Mouse (Mus musculus) CH12.LX (cell line): ENCODE data around the gene Tpm1.
A peak's percentile ranks its signal among the peaks of the same experiment; 100 is the strongest.

ENCODE experiments used
- CTCF ChIP-seq, 2 experiments: IDR thresholded peaks in 1 of 2; conservative IDR thresholded peaks in 1 of 2; 2 replicates each; pipeline ENCODE4 v1.5.1; 2011 to 2012; ENCODE audit warnings: low read depth in 2 of 2, low read length in 2 of 2, improper control_type of control experiment in 1 of 2, inconsistent platforms in 1 of 2, mild to moderate bottlenecking in 1 of 2, moderate library complexity in 1 of 2
- EP300 ChIP-seq: IDR thresholded peaks from 2 replicates; pipeline ENCODE4 v1.6.1; 2011; ENCODE audit warnings: low read length, improper control_type of control experiment
- JUN ChIP-seq: IDR thresholded peaks from 2 replicates; pipeline ENCODE4 v1.6.1; 2011; ENCODE audit warnings: low read depth, mild to moderate bottlenecking, low read length, improper control_type of control experiment, moderate library complexity; ENCODE audit not compliant: insufficient read depth
- MAX ChIP-seq: IDR thresholded peaks from 2 replicates; pipeline ENCODE4 v1.6.1; 2011; ENCODE audit warnings: low read length, improper control_type of control experiment
- PAX5 ChIP-seq: IDR thresholded peaks from 2 replicates; pipeline ENCODE4 v1.6.1; 2012; ENCODE audit warnings: low read length, inconsistent platforms, mixed read lengths
- POLR2A ChIP-seq: IDR thresholded peaks from 2 replicates; pipeline ENCODE4 v1.6.1; 2011; ENCODE audit warnings: low read depth, mild to moderate bottlenecking, improper control_type of control experiment, low read length
- USF1 ChIP-seq: IDR thresholded peaks from 2 replicates; pipeline ENCODE4 v1.6.1; 2014; ENCODE audit warnings: low read depth, mild to moderate bottlenecking, inconsistent platforms, low read length, improper control_type of control experiment
- ZMIZ1 ChIP-seq: IDR thresholded peaks from 2 replicates; pipeline ENCODE4 v1.6.1; 2012; ENCODE audit warnings: low read depth, mild to moderate bottlenecking, inconsistent platforms, low read length, improper control_type of control experiment
- ZNF384 ChIP-seq: IDR thresholded peaks from 2 replicates; pipeline ENCODE4 v1.6.1; 2012; ENCODE audit warnings: low read depth, low read length, improper control_type of control experiment, inconsistent platforms

- TF ChIP-seq CTCF (conservative IDR thresholded peaks at IDR 0.05 in 1 of 2, IDR thresholded peaks at IDR 0.05 in 1 of 2; ENCODE audit: low read depth in 2 of 2, low read length in 2 of 2) (no peak), MAX (peak; percentile 90), JUN (peak; percentile 86), EP300 (peak; percentile 95), ZNF384 (no peak), ZMIZ1 (no peak), POLR2A (no peak), PAX5 (no peak), USF1 (peak; percentile 70)
Observed at GRCm38 (mm10) chr9:66990046-66990445, 59.2 kb downstream of the Tpm1 start.
